Mouse (Mus musculus) forebrain, postnatal 0 days (tissue): Measurements from ENCODE around the gene Wnk2. TPM values are rescaled to one million over a fixed set of nuclear protein-coding genes. Genes with fewer than 3 reads are reported as not detected.
A peak's percentile ranks its signal among the peaks of the same experiment; 100 is the strongest.

Source experiments
- ATAC-seq: fragments of 200-750 bp; cut with Nextera tagmentation; 2 replicates; pipeline ENCODE4 v1.8.0; 2017; ENCODE audit warnings: mild to moderate bottlenecking, moderate library complexity
- DNase-seq: peaks from one replicate; pipeline ENCODE4 v3.0.0-alpha.2; 2015
- H3K27ac ChIP-seq: fragments of 300-500 bp; sonication (generic); 2 replicates; pipeline ENCODE4 v1.5.1; 2014; ENCODE audit warnings: low read depth, mild to moderate bottlenecking, antibody characterized with exemption, low read length, moderate library complexity, mixed read lengths
- H3K27me3 ChIP-seq: fragments of 300-500 bp; sonication (generic); 2 replicates; pipeline ENCODE4 v1.6.1; 2014; ENCODE audit warnings: mild to moderate bottlenecking, low read length, mixed read lengths; ENCODE audit not compliant: insufficient read depth
- H3K36me3 ChIP-seq: fragments of 300-500 bp; sonication (generic); 2 replicates; pipeline ENCODE4 v1.6.1; 2014; ENCODE audit warnings: mild to moderate bottlenecking, moderate library complexity; ENCODE audit not compliant: insufficient read depth
- H3K4me1 ChIP-seq: fragments of 300-500 bp; sonication (generic); 2 replicates; pipeline ENCODE4 v1.6.1; 2014; ENCODE audit warnings: antibody characterized with exemption; ENCODE audit not compliant: insufficient read depth
- H3K4me2 ChIP-seq: fragments of 300-500 bp; sonication (generic); 2 replicates; pipeline ENCODE4 v1.6.1; 2014; ENCODE audit warnings: low read depth, mild to moderate bottlenecking, moderate library complexity
- H3K4me3 ChIP-seq: fragments of 300-500 bp; sonication (generic); 2 replicates; pipeline ENCODE4 v1.5.1; 2014; ENCODE audit warnings: low read depth, low read length, mixed read lengths
- H3K9ac ChIP-seq: fragments of 300-500 bp; sonication (generic); 2 replicates; pipeline ENCODE4 v1.6.1; 2014; ENCODE audit warnings: mild to moderate bottlenecking
- H3K9me3 ChIP-seq: fragments of 300-500 bp; sonication (generic); 2 replicates; pipeline ENCODE4 v1.6.1; 2016; ENCODE audit warnings: low read length
- CTCF ChIP-seq: sonication (generic); IDR thresholded peaks from 2 replicates; pipeline ENCODE4 v1.5.1; 2016; ENCODE audit warnings: antibody characterized with exemption, control low read depth, low read depth
- WGBS: fragments of 180-500 bp; shearing (Covaris S2); extraction: QIAGEN DNeasy Blood & Tissue Kit; methylation state at CpG from one replicate; pipeline ENCODE4 v1.1.7; 2014; 5-methylcytosine and 5-hydroxymethylcytosine counted together
- polyA plus RNA-seq: library from polyadenylated mRNA; unstranded; fragments of >200 nt; fragmentation: Nextera tagmentation; extraction: Ambion mirVana; gene quantifications from 2 replicates; pipeline ENCODE4 v1.2.1, GENCODE M21; 2015
- total RNA-seq: library from RNA; depleted of rRNA; stranded (reverse); fragments of >200 nt; gene quantifications from 2 replicates; pipeline ENCODE4 v1.2.3, GENCODE M21; 2014

Wnk2 gene
- total and polyA plus RNA-seq, 2 experiments from 2014 or later, result 15.2 to 46.6 TPM

GRCm38 (mm10) chr13:49112652-49113051 lies 35.2 kb downstream of the Wnk2 start:
- no peak overlapping the region for H3K4me3 ChIP-seq
- H3K4me1 ChIP-seq, result no peaks in the 10 kb centered on the region
- no peak for DNase-seq
- no peak overlapping the region for H3K9ac ChIP-seq
- no peaks in the 10 kb centered on the region for H3K9me3 ChIP-seq
- H3K4me2 ChIP-seq, result no peak overlapping the region
- no peak overlapping the region for H3K27ac ChIP-seq
- ATAC-seq, result no peak
- no peaks in the 10 kb centered on the region for H3K27me3 ChIP-seq
- 91% methylated on average over 8 of the region's 8 CpGs for WGBS
- no peak for TF ChIP-seq CTCF
- H3K36me3 ChIP-seq, result 0 out of 2 replicates have a peak, but pooled peaks cover 6% of the 10 kb centered on the region

GRCm38 (mm10) chr13:49109665-49110064 lies 38.1 kb downstream of the Wnk2 start:
- Histone ChIP-seq H3K27ac (no peak overlapping the region), H3K4me3 (no peak overlapping the region), H3K36me3 (0 out of 2 replicates have a peak, but pooled peaks cover 4% of the 10 kb centered on the region), H3K27me3 (no peaks in the 10 kb centered on the region), H3K4me2 (no peak overlapping the region), H3K4me1 (no peaks in the 10 kb centered on the region), H3K9ac (no peak overlapping the region), H3K9me3 (no peaks in the 10 kb centered on the region)
- DNase-seq (no peak), ATAC-seq (no peak)
- 81% methylated on average over 3 of the region's 3 CpGs for WGBS
- TF ChIP-seq CTCF, result no peak

GRCm38 (mm10) chr13:49108119-49108846 lies 39.5 kb downstream of the Wnk2 start:
- H3K4me1 ChIP-seq, result 0 out of 2 replicates have a peak, but pooled peaks cover under 1% of the 10 kb centered on the region
- DNase-seq (no peak), ATAC-seq (no peak)
- TF ChIP-seq CTCF, result no peak
- H3K4me3 ChIP-seq, result no peak overlapping the region
- H3K36me3 ChIP-seq, result 0 out of 2 replicates have a peak, but pooled peaks cover 4% of the 10 kb centered on the region
- no peak overlapping the region for H3K27ac ChIP-seq
- no peak overlapping the region for H3K4me2 ChIP-seq
- no peak overlapping the region for H3K9ac ChIP-seq
- 78% methylated on average over 8 of the region's 8 CpGs for WGBS
- H3K27me3 ChIP-seq, result no peaks in the 10 kb centered on the region
- H3K9me3 ChIP-seq, result no peaks in the 10 kb centered on the region

GRCm38 (mm10) chr13:49103913-49104312 lies 43.9 kb downstream of the Wnk2 start:
- Histone ChIP-seq H3K4me2 (no peak overlapping the region), H3K9me3 (no peaks in the 10 kb centered on the region), H3K27me3 (no peaks in the 10 kb centered on the region), H3K36me3 (peaks cover 12% of the 10 kb centered on the region), H3K9ac (no peak overlapping the region), H3K4me1 (peaks cover 7% of the 10 kb centered on the region; the same call in 1 of the 2 replicates), H3K4me3 (no peak overlapping the region), H3K27ac (no peak overlapping the region)
- TF ChIP-seq CTCF, result no peak
- 81% methylated on average over 1 of the region's 1 CpGs for WGBS
- ATAC-seq (no peak), DNase-seq (no peak)

GRCm38 (mm10) chr13:49103235-49103634 lies 44.6 kb downstream of the Wnk2 start:
- no peaks in the 10 kb centered on the region for H3K27me3 ChIP-seq
- H3K4me1 ChIP-seq, result peaks cover 7% of the 10 kb centered on the region; the same call in 1 of the 2 replicates
- 55% methylated on average over 7 of the region's 7 CpGs for WGBS
- no peak overlapping the region for H3K9ac ChIP-seq
- no peak overlapping the region for H3K4me2 ChIP-seq
- H3K27ac ChIP-seq, result no peak overlapping the region
- H3K4me3 ChIP-seq, result no peak overlapping the region
- peaks cover 18% of the 10 kb centered on the region for H3K36me3 ChIP-seq
- TF ChIP-seq CTCF, result no peak
- H3K9me3 ChIP-seq, result no peaks in the 10 kb centered on the region
- ATAC-seq, result peak; percentile 38
- peak; percentile 27 for DNase-seq

GRCm38 (mm10) chr13:49100417-49100816 lies 47.4 kb downstream of the Wnk2 start:
- H3K9ac ChIP-seq, result no peak overlapping the region
- no peaks in the 10 kb centered on the region for H3K27me3 ChIP-seq
- no peak overlapping the region for H3K27ac ChIP-seq
- ATAC-seq (peak; percentile 76), DNase-seq (peak; percentile 75)
- H3K9me3 ChIP-seq, result no peaks in the 10 kb centered on the region
- no peak overlapping the region for H3K4me3 ChIP-seq
- no peak overlapping the region for H3K4me2 ChIP-seq
- peaks cover 35% of the 10 kb centered on the region for H3K36me3 ChIP-seq
- WGBS, result 46% methylated on average over 1 of the region's 1 CpGs
- no peak for TF ChIP-seq CTCF
- H3K4me1 ChIP-seq, result peaks cover 7% of the 10 kb centered on the region; the same call in 1 of the 2 replicates

- Histone ChIP-seq H3K9me3 (no peaks in the 10 kb centered on the region), H3K27me3 (no peaks in the 10 kb centered on the region), H3K4me2 (no peak overlapping the region), H3K4me1 (no peaks in the 10 kb centered on the region), H3K27ac (no peak overlapping the region), H3K36me3 (peaks cover 58% of the 10 kb centered on the region), H3K4me3 (no peak overlapping the region), H3K9ac (no peak overlapping the region)
- DNase-seq (no peak), ATAC-seq (no peak)
- WGBS, result 93% methylated on average over 4 of the region's 4 CpGs
- TF ChIP-seq CTCF, result no peak
Observed at GRCm38 (mm10) chr13:49096826-49097225, 51.0 kb downstream of the Wnk2 start.
